Mouse (Mus musculus) kidney, embryonic 16.5 days (tissue): ENCODE data around the gene Mipep. TPM values are rescaled to one million over a fixed set of nuclear protein-coding genes. Genes with fewer than 3 reads are reported as not detected.

ENCODE experiments used
- ATAC-seq: fragments of 200-750 bp; cut with Nextera tagmentation; 2 replicates; pipeline ENCODE4 v1.8.0; 2017; ENCODE audit warnings: moderate TSS enrichment; ENCODE audit not compliant: low FRiP score, low TSS enrichment
- H3K27ac ChIP-seq: fragments of 300-500 bp; sonication (generic); 2 replicates; pipeline ENCODE4 v1.5.1; 2014; ENCODE audit warnings: low read length
- H3K27me3 ChIP-seq: fragments of 300-500 bp; sonication (generic); 2 replicates; pipeline ENCODE4 v1.6.1; 2014; ENCODE audit warnings: low read length, control low read depth, mixed read lengths; ENCODE audit not compliant: insufficient read depth
- H3K36me3 ChIP-seq: fragments of 300-500 bp; sonication (generic); 2 replicates; pipeline ENCODE4 v1.6.1; 2014; ENCODE audit warnings: low read length, control low read depth, mixed read lengths; ENCODE audit not compliant: insufficient read depth
- H3K4me1 ChIP-seq: fragments of 300-500 bp; sonication (generic); 2 replicates; pipeline ENCODE4 v1.6.1; 2014; ENCODE audit warnings: low read length, control low read depth, mixed read lengths; ENCODE audit not compliant: insufficient read depth
- H3K4me2 ChIP-seq: fragments of 300-500 bp; sonication (generic); replicated peaks from 2 replicates; pipeline ENCODE4 v1.6.1; 2014; ENCODE audit warnings: low read depth, low read length
- H3K4me3 ChIP-seq: fragments of 300-500 bp; sonication (generic); 2 replicates; pipeline ENCODE4 v1.5.1; 2014; ENCODE audit warnings: mild to moderate bottlenecking, low read length
- H3K9ac ChIP-seq: fragments of 300-500 bp; sonication (generic); replicated peaks from 2 replicates; pipeline ENCODE4 v1.6.1; 2014; ENCODE audit warnings: low read length
- H3K9me3 ChIP-seq: fragments of 300-500 bp; sonication (generic); 2 replicates; pipeline ENCODE4 v1.6.1; 2016; ENCODE audit warnings: low read length, control low read depth
- WGBS: fragments of 180-500 bp; shearing (Covaris S2); extraction: QIAGEN DNeasy Blood & Tissue Kit; methylation state at CpG from one replicate; pipeline ENCODE4 v1.1.7; 2014; 5-methylcytosine and 5-hydroxymethylcytosine counted together
- polyA plus RNA-seq: library from polyadenylated mRNA; unstranded; fragments of >200 nt; fragmentation: Nextera tagmentation; extraction: Ambion mirVana; gene quantifications from 2 replicates; pipeline ENCODE4 v1.2.1, GENCODE M21; 2015

Gene Mipep
- polyA plus RNA-seq, 1 experiment from 2014 or later = 24.6 TPM

- ATAC-seq = no peak
- no peak overlapping the region for H3K27ac ChIP-seq
Observed at GRCm38 (mm10) chr14:60906421-60907374, 122.3 kb downstream of the Mipep start.

GRCm38 (mm10) chr14:60909351-60909750 is 125.0 kb downstream of the Mipep start:
- Histone ChIP-seq H3K4me2 (no peak overlapping the region), H3K9ac (no peak overlapping the region), H3K4me1 (peaks cover 12% of the 10 kb centered on the region; the same call in 1 of the 2 replicates), H3K36me3 (no peaks in the 10 kb centered on the region), H3K27ac (no peak overlapping the region), H3K27me3 (no peaks in the 10 kb centered on the region), H3K4me3 (no peak overlapping the region), H3K9me3 (no peaks in the 10 kb centered on the region)
- no peak for ATAC-seq
- 82% methylated on average over 4 of the region's 4 CpGs for WGBS

More at GRCm38 (mm10) chr14:60906421-60907374, 122.3 kb downstream of the Mipep start:
- WGBS = 71% methylated on average over 10 of the region's 10 CpGs
- H3K36me3 ChIP-seq = no peaks in the 10 kb centered on the region
- no peak overlapping the region for H3K4me3 ChIP-seq
- H3K9ac ChIP-seq = no peak overlapping the region
- no peaks in the 10 kb centered on the region for H3K9me3 ChIP-seq
- no peaks in the 10 kb centered on the region for H3K27me3 ChIP-seq
- no peak overlapping the region for H3K4me2 ChIP-seq
- no peaks in the 10 kb centered on the region for H3K4me1 ChIP-seq

GRCm38 (mm10) chr14:60910506-60911444 is 126.4 kb downstream of the Mipep start:
- peaks cover 12% of the 10 kb centered on the region; the same call in 1 of the 2 replicates for H3K4me1 ChIP-seq
- ATAC-seq = no peak
- 89% methylated on average over 12 of the region's 12 CpGs for WGBS
- no peak overlapping the region for H3K9ac ChIP-seq
- no peak overlapping the region for H3K4me2 ChIP-seq
- H3K9me3 ChIP-seq = no peaks in the 10 kb centered on the region
- no peak overlapping the region for H3K27ac ChIP-seq
- H3K4me3 ChIP-seq = no peak overlapping the region
- H3K27me3 ChIP-seq = no peaks in the 10 kb centered on the region
- no peaks in the 10 kb centered on the region for H3K36me3 ChIP-seq

- H3K27ac ChIP-seq = peak overlapping the region; percentile 73
Observed at GRCm38 (mm10) chr14:60912981-60913468, 128.7 kb downstream of the Mipep start.

GRCm38 (mm10) chr14:60916661-60917060 is 132.3 kb downstream of the Mipep start:
- H3K4me2 ChIP-seq = no peak overlapping the region
- no peaks in the 10 kb centered on the region for H3K36me3 ChIP-seq
- no peaks in the 10 kb centered on the region for H3K27me3 ChIP-seq
- H3K9ac ChIP-seq = no peak overlapping the region
- 32% methylated on average over 4 of the region's 4 CpGs for WGBS
- no peak overlapping the region for H3K4me3 ChIP-seq
- no peak for ATAC-seq
- no peak overlapping the region; the same call in 1 of the 2 replicates for H3K27ac ChIP-seq
- peaks cover 17% of the 10 kb centered on the region; the same call in 1 of the 2 replicates for H3K4me1 ChIP-seq
- no peaks in the 10 kb centered on the region for H3K9me3 ChIP-seq

More at GRCm38 (mm10) chr14:60912981-60913468, 128.7 kb downstream of the Mipep start:
- 12% methylated on average over 8 of the region's 8 CpGs for WGBS
- Histone ChIP-seq H3K4me1 (peaks cover 17% of the 10 kb centered on the region; the same call in 1 of the 2 replicates), H3K4me2 (no peak overlapping the region), H3K36me3 (no peaks in the 10 kb centered on the region), H3K9ac (no peak overlapping the region; the same call in 1 of the 2 replicates), H3K9me3 (no peaks in the 10 kb centered on the region), H3K4me3 (no peak overlapping the region), H3K27me3 (no peaks in the 10 kb centered on the region)
- ATAC-seq = peak; percentile 81

- H3K36me3 ChIP-seq = no peaks in the 10 kb centered on the region
- no peak overlapping the region for H3K4me2 ChIP-seq
- no peak overlapping the region for H3K4me3 ChIP-seq
- 89% methylated on average over 1 of the region's 1 CpGs for WGBS
- no peak for ATAC-seq
- H3K9me3 ChIP-seq = no peaks in the 10 kb centered on the region
- H3K9ac ChIP-seq = no peak overlapping the region
- H3K27ac ChIP-seq = no peak overlapping the region
- H3K27me3 ChIP-seq = no peaks in the 10 kb centered on the region
- no peaks in the 10 kb centered on the region for H3K4me1 ChIP-seq
Observed at GRCm38 (mm10) chr14:60926011-60926410, 141.6 kb downstream of the Mipep start.

GRCm38 (mm10) chr14:60935705-60936104 is 151.3 kb downstream of the Mipep start:
- no peak overlapping the region for H3K4me3 ChIP-seq
- H3K27ac ChIP-seq = no peak overlapping the region
- H3K9me3 ChIP-seq = no peaks in the 10 kb centered on the region
- H3K27me3 ChIP-seq = no peaks in the 10 kb centered on the region
- no peaks in the 10 kb centered on the region for H3K36me3 ChIP-seq
- no peak overlapping the region for H3K9ac ChIP-seq
- no peaks in the 10 kb centered on the region for H3K4me1 ChIP-seq
- no peak for ATAC-seq
- WGBS = 82% methylated on average over 5 of the region's 5 CpGs
- no peak overlapping the region for H3K4me2 ChIP-seq

- Histone ChIP-seq H3K4me3 (no peak overlapping the region), H3K36me3 (no peaks in the 10 kb centered on the region), H3K27me3 (no peaks in the 10 kb centered on the region), H3K9me3 (no peaks in the 10 kb centered on the region), H3K9ac (no peak overlapping the region), H3K27ac (no peak overlapping the region), H3K4me1 (no peaks in the 10 kb centered on the region), H3K4me2 (no peak overlapping the region)
- 94% methylated on average over 4 of the region's 4 CpGs for WGBS
- ATAC-seq = no peak
Observed at GRCm38 (mm10) chr14:60937481-60938039, 153.2 kb downstream of the Mipep start.
